Mouse (Mus musculus) frontal cortex, postnatal 14 days (tissue): ENCODE results near the gene Cdc37.

ENCODE experiments used
- DNase-seq, 2 experiments: peaks; one replicate each; pipeline ENCODE4 v3.0.0; 2022; ENCODE audit warnings: low spot score in 2 of 2

Cdc37 gene

GRCm38 (mm10) chr9:21167140-21168097, 17.6 kb upstream of the Cdc37 start:
- no peak for DNase-seq

GRCm38 (mm10) chr9:21166516-21166915, 16.7 kb upstream of the Cdc37 start:
- no peak for DNase-seq

GRCm38 (mm10) chr9:21165952-21166451, 16.2 kb upstream of the Cdc37 start:
- peak in 1 of 2 experiments; percentile 36 for DNase-seq

- peak; percentile 78 to 86 for DNase-seq
Measured at GRCm38 (mm10) chr9:21165041-21165951, 15.5 kb upstream of the Cdc37 start, which contains the start of gene Pde4a. Pde4a (plus strand) TSS chr9:21165714.

GRCm38 (mm10) chr9:21164072-21164471, 14.3 kb upstream of the Cdc37 start:
- peak in 1 of 2 experiments; percentile 64 for DNase-seq

GRCm38 (mm10) chr9:21163086-21164050, 13.6 kb upstream of the Cdc37 start:
- peak in 1 of 2 experiments; percentile 34 for DNase-seq

GRCm38 (mm10) chr9:21161209-21161909, 11.6 kb upstream of the Cdc37 start:
- DNase-seq: peak; percentile 89 to 94

GRCm38 (mm10) chr9:21154787-21155186, 5.0 kb upstream of the Cdc37 start:
- no peak for DNase-seq

- peak in 1 of 2 experiments; percentile 27 for DNase-seq
Measured at GRCm38 (mm10) chr9:21153833-21154232, 4.1 kb upstream of the Cdc37 start.

- DNase-seq: no peak
Measured at GRCm38 (mm10) chr9:21153331-21153730, 3.5 kb upstream of the Cdc37 start.

GRCm38 (mm10) chr9:21152715-21153114, 2.9 kb upstream of the Cdc37 start:
- peak in 1 of 2 experiments; percentile 71 for DNase-seq

- no peak for DNase-seq
Measured at GRCm38 (mm10) chr9:21149077-21149653, 617 bp downstream of the Cdc37 start.

- DNase-seq: no peak
Measured at GRCm38 (mm10) chr9:21148427-21148826, 1.4 kb downstream of the Cdc37 start.

GRCm38 (mm10) chr9:21146722-21147121, 3.1 kb downstream of the Cdc37 start:
- DNase-seq: no peak

GRCm38 (mm10) chr9:21145431-21145830, 4.4 kb downstream of the Cdc37 start:
- no peak for DNase-seq

- DNase-seq: no peak
Measured at GRCm38 (mm10) chr9:21144361-21144760, 5.4 kb downstream of the Cdc37 start.

GRCm38 (mm10) chr9:21141922-21142321, 7.9 kb downstream of the Cdc37 start:
- DNase-seq: no peak

- DNase-seq: no peak
Measured at GRCm38 (mm10) chr9:21138386-21138785, 11.4 kb downstream of the Cdc37 start.

GRCm38 (mm10) chr9:21137229-21137628, 12.6 kb downstream of the Cdc37 start:
- DNase-seq: peak in 1 of 2 experiments; percentile 47

- no peak for DNase-seq
Measured at GRCm38 (mm10) chr9:21136401-21136800, 13.4 kb downstream of the Cdc37 start.
